Mouse (Mus musculus) lung, embryonic 15.5 days (tissue): ENCODE measurements around the gene Arg2. TPM values are rescaled to one million over a fixed set of nuclear protein-coding genes. Genes with fewer than 3 reads are reported as not detected.

Experiments
- ATAC-seq: fragments of 200-750 bp; cut with Nextera tagmentation; 2 replicates; pipeline ENCODE4 v1.8.0; 2017; ENCODE audit warnings: moderate number of reproducible peaks, borderline replicate concordance; ENCODE audit not compliant: low FRiP score, low TSS enrichment; ENCODE audit errors: extremely low read depth
- H3K27ac ChIP-seq: fragments of 300-500 bp; sonication (generic); 2 replicates; pipeline ENCODE4 v1.5.1; 2015; ENCODE audit warnings: moderate library complexity, mild to moderate bottlenecking, inconsistent platforms
- H3K27me3 ChIP-seq: fragments of 300-500 bp; sonication (generic); 2 replicates; pipeline ENCODE4 v1.6.1; 2015; ENCODE audit warnings: inconsistent platforms
- H3K36me3 ChIP-seq: fragments of 300-500 bp; sonication (generic); 2 replicates; pipeline ENCODE4 v1.6.1; 2015; ENCODE audit warnings: inconsistent platforms
- H3K4me1 ChIP-seq: fragments of 300-500 bp; sonication (generic); 2 replicates; pipeline ENCODE4 v1.6.1; 2015; ENCODE audit warnings: inconsistent platforms
- H3K4me2 ChIP-seq: fragments of 300-500 bp; sonication (generic); 2 replicates; pipeline ENCODE4 v1.6.1; 2015; ENCODE audit warnings: inconsistent platforms, mild to moderate bottlenecking, moderate library complexity
- H3K4me3 ChIP-seq: fragments of 300-500 bp; sonication (generic); 2 replicates; pipeline ENCODE4 v1.5.1; 2015; ENCODE audit warnings: mild to moderate bottlenecking, inconsistent platforms
- H3K9ac ChIP-seq: fragments of 300-500 bp; sonication (generic); 2 replicates; pipeline ENCODE4 v1.6.1; 2015; ENCODE audit warnings: inconsistent platforms
- H3K9me3 ChIP-seq: fragments of 300-500 bp; sonication (generic); 2 replicates; pipeline ENCODE4 v1.6.1; 2016; ENCODE audit warnings: inconsistent platforms
- WGBS: fragments of 180-500 bp; shearing (Covaris S2); methylation state at CpG from one replicate; pipeline ENCODE4 v1.1.7; 2015; 5-methylcytosine and 5-hydroxymethylcytosine counted together
- polyA plus RNA-seq: library from polyadenylated mRNA; unstranded; fragments of >200 nt; fragmentation: Nextera tagmentation; extraction: Ambion mirVana; gene quantifications from 2 replicates; pipeline ENCODE4 v1.2.1, GENCODE M21; 2015

Arg2 gene
- polyA plus RNA-seq, 1 experiment from 2014 or later: 5.0 TPM

- H3K4me1 ChIP-seq: peaks cover 11% of the 10 kb centered on the region; the same call in 1 of the 2 replicates
- WGBS: 18% methylated on average over 8 of the region's 8 CpGs
- H3K4me3 ChIP-seq: no peak overlapping the region
- no peak overlapping the region for H3K4me2 ChIP-seq
- no peak overlapping the region for H3K27ac ChIP-seq
- H3K36me3 ChIP-seq: no peaks in the 10 kb centered on the region
- no peak overlapping the region for H3K9ac ChIP-seq
- no peak for ATAC-seq
- no peaks in the 10 kb centered on the region for H3K9me3 ChIP-seq
- H3K27me3 ChIP-seq: peaks cover 37% of the 10 kb centered on the region
Measured at GRCm38 (mm10) chr12:79134676-79135075, 4.1 kb downstream of the Arg2 start.

GRCm38 (mm10) chr12:79135105-79135504 is 4.5 kb downstream of the Arg2 start:
- Histone ChIP-seq H3K4me1 (peaks cover 11% of the 10 kb centered on the region; the same call in 1 of the 2 replicates), H3K36me3 (no peaks in the 10 kb centered on the region), H3K9ac (no peak overlapping the region), H3K4me3 (no peak overlapping the region), H3K27me3 (peaks cover 34% of the 10 kb centered on the region), H3K4me2 (no peak overlapping the region), H3K27ac (no peak overlapping the region), H3K9me3 (no peaks in the 10 kb centered on the region)
- WGBS: 24% methylated on average over 4 of the region's 4 CpGs
- ATAC-seq: no peak

GRCm38 (mm10) chr12:79136949-79137348 is 6.4 kb downstream of the Arg2 start:
- Histone ChIP-seq H3K36me3 (no peaks in the 10 kb centered on the region), H3K4me2 (no peak overlapping the region), H3K4me1 (no peaks in the 10 kb centered on the region), H3K4me3 (no peak overlapping the region), H3K27me3 (peaks cover 16% of the 10 kb centered on the region), H3K27ac (no peak overlapping the region), H3K9me3 (no peaks in the 10 kb centered on the region), H3K9ac (no peak overlapping the region)
- WGBS: 73% methylated on average over 7 of the region's 7 CpGs
- ATAC-seq: no peak

GRCm38 (mm10) chr12:79138999-79139398 is 8.4 kb downstream of the Arg2 start:
- no peaks in the 10 kb centered on the region for H3K9me3 ChIP-seq
- no peaks in the 10 kb centered on the region for H3K27me3 ChIP-seq
- no peak overlapping the region for H3K9ac ChIP-seq
- no peak overlapping the region for H3K27ac ChIP-seq
- no peaks in the 10 kb centered on the region for H3K4me1 ChIP-seq
- no peak overlapping the region for H3K4me2 ChIP-seq
- ATAC-seq: no peak
- H3K4me3 ChIP-seq: no peak overlapping the region
- no peaks in the 10 kb centered on the region for H3K36me3 ChIP-seq

DNA sequence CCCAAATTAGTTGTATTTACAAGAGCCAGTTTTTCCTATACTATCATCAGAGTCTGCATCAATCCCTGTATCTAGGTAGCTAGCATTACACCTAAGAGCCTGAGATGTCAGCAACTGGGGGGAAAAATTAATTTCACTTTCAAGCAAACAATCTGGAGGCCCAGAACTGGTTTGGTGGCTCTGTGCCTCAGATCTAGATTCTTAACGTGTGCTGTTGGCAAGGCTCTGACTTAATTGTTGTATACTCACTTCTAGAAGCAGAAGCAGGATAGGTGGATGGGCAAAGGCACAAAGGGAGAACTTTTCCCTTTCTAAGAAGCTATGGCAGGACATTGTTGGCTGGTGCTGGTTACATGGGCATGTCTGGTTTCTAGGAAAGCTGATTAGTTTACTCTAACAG is 8.8 kb downstream of the Arg2 start:
- Histone ChIP-seq H3K36me3 (no peaks in the 10 kb centered on the region), H3K27me3 (no peaks in the 10 kb centered on the region), H3K9me3 (no peaks in the 10 kb centered on the region), H3K27ac (no peak overlapping the region), H3K4me3 (no peak overlapping the region), H3K4me1 (no peaks in the 10 kb centered on the region), H3K9ac (no peak overlapping the region), H3K4me2 (no peak overlapping the region)
- 28% methylated on average over 1 of the region's 1 CpGs for WGBS
- ATAC-seq: no peak

DNA sequence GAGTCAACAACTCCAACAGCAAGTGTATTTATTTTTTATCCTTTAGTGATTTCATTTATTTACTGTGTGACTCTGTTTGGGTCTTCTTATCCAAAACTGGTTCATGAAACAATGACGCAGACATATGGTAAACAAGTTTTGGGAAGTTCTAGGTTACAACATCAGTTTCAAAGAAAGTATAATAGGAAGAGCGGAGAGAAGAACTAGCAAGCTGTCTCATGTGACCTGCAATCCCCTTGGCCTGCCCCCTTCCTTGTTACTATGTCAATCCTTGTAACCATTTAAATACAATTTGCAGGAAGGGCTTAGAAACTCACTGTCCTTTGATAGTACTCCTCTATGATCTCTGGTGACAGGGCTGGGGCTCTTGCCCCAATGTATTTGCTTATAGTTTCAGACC is 10.2 kb downstream of the Arg2 start:
- no peak for ATAC-seq
- no peak overlapping the region for H3K27ac ChIP-seq
- H3K27me3 ChIP-seq: no peaks in the 10 kb centered on the region
- H3K4me1 ChIP-seq: no peaks in the 10 kb centered on the region
- no peaks in the 10 kb centered on the region for H3K9me3 ChIP-seq
- no peaks in the 10 kb centered on the region for H3K36me3 ChIP-seq
- H3K9ac ChIP-seq: no peak overlapping the region
- no peak overlapping the region for H3K4me2 ChIP-seq
- H3K4me3 ChIP-seq: no peak overlapping the region
- WGBS: 84% methylated on average over 2 of the region's 2 CpGs

DNA sequence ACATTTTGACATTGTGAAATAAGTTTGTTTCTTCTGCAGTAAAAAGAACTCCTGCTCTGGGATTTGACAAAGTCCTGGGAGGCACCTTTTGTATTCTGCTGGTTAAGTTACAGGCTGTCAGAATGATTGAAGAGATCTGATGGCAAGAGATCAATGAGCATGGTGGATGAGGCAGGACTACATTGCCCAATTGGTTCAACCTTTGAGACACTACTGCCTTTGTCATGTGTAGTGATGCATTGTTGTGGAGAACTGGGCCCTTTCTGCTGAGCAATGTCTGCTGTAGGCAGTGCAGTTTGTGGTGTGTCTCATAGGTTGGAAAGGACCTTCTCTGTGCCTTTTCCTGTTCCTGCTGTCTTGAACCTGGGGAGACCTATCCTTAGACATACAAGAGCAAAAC is 10.8 kb downstream of the Arg2 start:
- Histone ChIP-seq H3K36me3 (no peaks in the 10 kb centered on the region), H3K4me3 (no peak overlapping the region), H3K27ac (no peak overlapping the region), H3K27me3 (no peaks in the 10 kb centered on the region), H3K9me3 (no peaks in the 10 kb centered on the region), H3K4me1 (no peaks in the 10 kb centered on the region), H3K4me2 (no peak overlapping the region), H3K9ac (no peak overlapping the region)
- no peak for ATAC-seq

GRCm38 (mm10) chr12:79149653-79150052 is 19.1 kb downstream of the Arg2 start:
- no peaks in the 10 kb centered on the region for H3K27me3 ChIP-seq
- no peaks in the 10 kb centered on the region for H3K9me3 ChIP-seq
- H3K36me3 ChIP-seq: peaks cover 3% of the 10 kb centered on the region
- no peak overlapping the region for H3K27ac ChIP-seq
- no peak overlapping the region for H3K4me3 ChIP-seq
- no peak overlapping the region for H3K9ac ChIP-seq
- H3K4me2 ChIP-seq: no peak overlapping the region
- 94% methylated on average over 6 of the region's 6 CpGs for WGBS
- H3K4me1 ChIP-seq: no peaks in the 10 kb centered on the region
- no peak for ATAC-seq

- H3K9ac ChIP-seq: no peak overlapping the region
- H3K9me3 ChIP-seq: no peaks in the 10 kb centered on the region
- peaks cover 67% of the 10 kb centered on the region for H3K36me3 ChIP-seq
- H3K4me1 ChIP-seq: no peaks in the 10 kb centered on the region
- ATAC-seq: no peak
- no peak overlapping the region for H3K4me2 ChIP-seq
- no peak overlapping the region for H3K4me3 ChIP-seq
- no peaks in the 10 kb centered on the region for H3K27me3 ChIP-seq
- H3K27ac ChIP-seq: no peak overlapping the region
- WGBS: 93% methylated on average over 3 of the region's 3 CpGs
Measured at GRCm38 (mm10) chr12:79162876-79163275, 32.3 kb downstream of the Arg2 start.

DNA sequence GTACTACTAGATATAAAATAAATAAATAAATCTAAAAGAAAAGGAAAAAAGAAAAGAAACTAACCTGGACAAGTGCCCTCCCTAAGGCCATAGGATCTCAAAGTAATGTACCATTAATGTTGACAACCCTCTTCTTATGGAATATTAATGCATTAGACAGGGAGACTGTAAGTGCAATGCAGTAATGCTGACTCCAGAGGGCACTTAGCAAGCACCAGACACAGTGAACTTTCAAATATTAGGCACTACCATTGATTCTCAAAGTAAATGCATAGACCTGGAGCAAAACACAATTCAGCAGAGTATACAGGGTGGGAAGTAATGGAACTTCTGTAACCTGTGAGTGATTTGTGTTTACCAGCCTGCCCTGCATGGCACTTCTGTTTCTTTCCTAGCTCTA is 38.6 kb downstream of the Arg2 start:
- no peaks in the 10 kb centered on the region for H3K9me3 ChIP-seq
- no peak for ATAC-seq
- no peaks in the 10 kb centered on the region for H3K27me3 ChIP-seq
- H3K4me3 ChIP-seq: no peak overlapping the region
- no peak overlapping the region for H3K4me2 ChIP-seq
- no peak overlapping the region for H3K9ac ChIP-seq
- H3K36me3 ChIP-seq: peaks cover 14% of the 10 kb centered on the region
- H3K27ac ChIP-seq: no peak overlapping the region
- H3K4me1 ChIP-seq: peaks cover 7% of the 10 kb centered on the region

DNA sequence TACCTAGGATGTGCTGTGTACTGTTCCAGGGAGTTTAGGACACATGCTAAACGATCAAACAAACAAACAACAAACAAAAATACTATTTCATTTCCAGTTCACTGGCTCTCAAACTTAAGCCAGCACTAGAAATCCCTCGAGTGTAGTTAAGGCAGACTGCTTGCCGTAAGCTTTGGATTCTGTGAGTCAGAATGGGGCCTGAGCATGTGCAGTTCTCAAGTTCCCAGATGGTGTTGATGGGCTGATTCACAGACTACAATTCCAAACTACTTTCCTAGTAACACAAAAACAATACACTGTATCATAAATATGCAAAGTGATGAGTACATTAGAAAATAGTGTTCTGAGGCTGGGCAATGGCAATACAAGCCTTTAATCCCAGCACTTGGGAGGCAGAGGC is 39.8 kb downstream of the Arg2 start:
- H3K27ac ChIP-seq: no peak overlapping the region
- whole genome bisulfite sequencing: 77% methylated on average over 3 of the region's 3 CpGs
- no peaks in the 10 kb centered on the region for H3K27me3 ChIP-seq
- no peak for ATAC-seq
- no peak overlapping the region for H3K4me3 ChIP-seq
- peaks cover 11% of the 10 kb centered on the region for H3K36me3 ChIP-seq
- H3K9me3 ChIP-seq: no peaks in the 10 kb centered on the region
- H3K4me1 ChIP-seq: peaks cover 7% of the 10 kb centered on the region
- H3K4me2 ChIP-seq: no peak overlapping the region
- H3K9ac ChIP-seq: no peak overlapping the region

GRCm38 (mm10) chr12:79171269-79171995 is 40.9 kb downstream of the Arg2 start:
- Histone ChIP-seq H3K36me3 (peaks cover 14% of the 10 kb centered on the region), H3K27me3 (no peaks in the 10 kb centered on the region), H3K9me3 (no peaks in the 10 kb centered on the region), H3K4me3 (peak overlapping the region; percentile 99), H3K9ac (peak overlapping the region; percentile 83), H3K4me2 (peak overlapping the region; percentile 80), H3K4me1 (peaks cover 7% of the 10 kb centered on the region), H3K27ac (peak overlapping the region; percentile 96; the same call in 1 of the 2 replicates)
- WGBS: 25% methylated on average over 12 of the region's 12 CpGs
- ATAC-seq: no peak
